Mouse (Mus musculus) liver, embryonic 11.5 days (tissue): Measurements from ENCODE around the gene Hoxc11. TPM values are rescaled to one million over a fixed set of nuclear protein-coding genes. Genes with fewer than 3 reads are reported as not detected.

Source experiments
- ATAC-seq: fragments of 200-750 bp; cut with Nextera tagmentation; replicated peaks from 2 replicates; pipeline ENCODE4 v1.8.0; 2017; ENCODE audit warnings: moderate number of reproducible peaks, mild to moderate bottlenecking, moderate TSS enrichment, moderate library complexity; ENCODE audit not compliant: low FRiP score
- DNase-seq: peaks from one replicate; pipeline ENCODE4 v3.0.0-alpha.2; 2017; ENCODE audit warnings: low spot score
- H3K27ac ChIP-seq: fragments of 300-500 bp; sonication (generic); 2 replicates; pipeline ENCODE4 v1.5.1; 2014; ENCODE audit warnings: mild to moderate bottlenecking, low read depth, low read length, control low read depth
- H3K27me3 ChIP-seq: fragments of 300-500 bp; sonication (generic); replicated peaks from 2 replicates; pipeline ENCODE4 v1.6.1; 2014; ENCODE audit warnings: low read length, mixed read lengths; ENCODE audit not compliant: control insufficient read depth, insufficient read depth
- H3K36me3 ChIP-seq: fragments of 300-500 bp; sonication (generic); 2 replicates; pipeline ENCODE4 v1.6.1; 2014; ENCODE audit warnings: mild to moderate bottlenecking, low read length, moderate library complexity, mixed read lengths; ENCODE audit not compliant: control insufficient read depth, insufficient read depth
- H3K4me1 ChIP-seq: fragments of 300-500 bp; sonication (generic); replicated peaks from 2 replicates; pipeline ENCODE4 v1.6.1; 2014; ENCODE audit warnings: low read length, mixed read lengths; ENCODE audit not compliant: control insufficient read depth, insufficient read depth
- H3K4me2 ChIP-seq: fragments of 300-500 bp; sonication (generic); 2 replicates; pipeline ENCODE4 v1.6.1; 2014; ENCODE audit warnings: mild to moderate bottlenecking, control low read depth, moderate library complexity
- H3K4me3 ChIP-seq: fragments of 300-500 bp; sonication (generic); 2 replicates; pipeline ENCODE4 v1.5.1; 2014; ENCODE audit warnings: low read depth, low read length, control low read depth
- H3K9ac ChIP-seq: fragments of 300-500 bp; sonication (generic); 2 replicates; pipeline ENCODE4 v1.6.1; 2014; ENCODE audit warnings: low read depth, low read length, control low read depth
- H3K9me3 ChIP-seq: fragments of 300-500 bp; sonication (generic); 2 replicates; pipeline ENCODE4 v1.6.1; 2016; ENCODE audit warnings: low read length, inconsistent platforms, mixed read lengths; ENCODE audit not compliant: control insufficient read depth
- WGBS: fragments of 180-500 bp; shearing (Covaris S2); extraction: QIAGEN DNeasy Blood & Tissue Kit; methylation state at CpG from one replicate; pipeline ENCODE4 v1.1.7; 2014; 5-methylcytosine and 5-hydroxymethylcytosine counted together
- polyA plus RNA-seq: library from polyadenylated mRNA; unstranded; fragments of >200 nt; fragmentation: Nextera tagmentation; extraction: Ambion mirVana; gene quantifications from 2 replicates; pipeline ENCODE4 v1.2.1, GENCODE M21; 2014

Hoxc11 gene
- not detected in 2 replicates for polyA plus RNA-seq

- no peaks in the 10 kb centered on the region for H3K4me1 ChIP-seq
- no peak for DNase-seq
- H3K9ac ChIP-seq, result no peak within 1 kb of the TSS
- no peak for ATAC-seq
- H3K36me3 ChIP-seq, result no peaks in the 10 kb centered on the region
- H3K27me3 ChIP-seq, result peaks cover 99% of the 10 kb centered on the region
- H3K4me3 ChIP-seq, result no peak within 1 kb of the TSS
- no peak within 1 kb of the TSS for H3K4me2 ChIP-seq
- no peak within 1 kb of the TSS for H3K27ac ChIP-seq
- H3K9me3 ChIP-seq, result no peaks in the 10 kb centered on the region
- 2% methylated on average over 57 of the region's 57 CpGs for WGBS
Measured at GRCm38 (mm10) chr15:102954192-102955006, at the start of gene Hoxc11. TSS of gene Hoxc11 (plus strand) at chr15:102954427.

GRCm38 (mm10) chr15:102904946-102905345, 49.3 kb upstream of the Hoxc11 start:
- ATAC-seq (no peak), DNase-seq (no peak)
- H3K4me3 ChIP-seq, result no peak overlapping the region
- H3K4me2 ChIP-seq, result no peak overlapping the region
- no peaks in the 10 kb centered on the region for H3K9me3 ChIP-seq
- H3K36me3 ChIP-seq, result no peaks in the 10 kb centered on the region
- H3K9ac ChIP-seq, result no peak overlapping the region
- WGBS, result 31% methylated on average over 1 of the region's 1 CpGs
- H3K27ac ChIP-seq, result no peak overlapping the region
- H3K27me3 ChIP-seq, result peaks cover 61% of the 10 kb centered on the region
- no peaks in the 10 kb centered on the region for H3K4me1 ChIP-seq

GRCm38 (mm10) chr15:102909536-102909935, 44.7 kb upstream of the Hoxc11 start:
- ATAC-seq, result no peak
- no peak for DNase-seq
- Histone ChIP-seq H3K9me3 (no peaks in the 10 kb centered on the region), H3K4me1 (no peaks in the 10 kb centered on the region), H3K36me3 (no peaks in the 10 kb centered on the region), H3K27me3 (peaks cover 89% of the 10 kb centered on the region), H3K9ac (no peak overlapping the region), H3K4me3 (no peak overlapping the region), H3K27ac (no peak overlapping the region), H3K4me2 (no peak overlapping the region)
- WGBS, result 1% methylated on average over 4 of the region's 4 CpGs

- 2% methylated on average over 18 of the region's 18 CpGs for WGBS
- no peak for ATAC-seq
- no peaks in the 10 kb centered on the region for H3K4me1 ChIP-seq
Measured at GRCm38 (mm10) chr15:102910038-102910437, 44.2 kb upstream of the Hoxc11 start.

GRCm38 (mm10) chr15:102910496-102911095, 43.6 kb upstream of the Hoxc11 start:
- 4% methylated on average over 22 of the region's 22 CpGs for WGBS
- DNase-seq, result no peak
- Histone ChIP-seq H3K4me3 (no peak overlapping the region), H3K4me1 (no peaks in the 10 kb centered on the region), H3K36me3 (no peaks in the 10 kb centered on the region), H3K27ac (no peak overlapping the region), H3K4me2 (no peak overlapping the region), H3K9ac (no peak overlapping the region), H3K9me3 (no peaks in the 10 kb centered on the region), H3K27me3 (peaks cover 87% of the 10 kb centered on the region)
- ATAC-seq, result no peak

More at GRCm38 (mm10) chr15:102910038-102910437, 44.2 kb upstream of the Hoxc11 start:
- Histone ChIP-seq H3K4me3 (no peak overlapping the region), H3K27me3 (peaks cover 90% of the 10 kb centered on the region), H3K4me2 (no peak overlapping the region), H3K36me3 (no peaks in the 10 kb centered on the region), H3K9ac (no peak overlapping the region), H3K9me3 (no peaks in the 10 kb centered on the region), H3K27ac (no peak overlapping the region)
- no peak for DNase-seq

GRCm38 (mm10) chr15:102913038-102913585, 41.1 kb upstream of the Hoxc11 start:
- Histone ChIP-seq H3K4me1 (no peaks in the 10 kb centered on the region), H3K4me3 (no peak overlapping the region), H3K36me3 (no peaks in the 10 kb centered on the region), H3K9ac (no peak overlapping the region), H3K4me2 (no peak overlapping the region), H3K27me3 (peaks cover 90% of the 10 kb centered on the region), H3K9me3 (no peaks in the 10 kb centered on the region), H3K27ac (no peak overlapping the region)
- ATAC-seq (no peak), DNase-seq (no peak)
- WGBS, result 3% methylated on average over 19 of the region's 19 CpGs

- no peak overlapping the region for H3K4me2 ChIP-seq
- H3K36me3 ChIP-seq, result no peaks in the 10 kb centered on the region
- WGBS, result 3% methylated on average over 20 of the region's 20 CpGs
- H3K4me3 ChIP-seq, result no peak overlapping the region
- H3K27me3 ChIP-seq, result peaks cover 93% of the 10 kb centered on the region
- DNase-seq (no peak), ATAC-seq (no peak)
- H3K9me3 ChIP-seq, result no peaks in the 10 kb centered on the region
- H3K27ac ChIP-seq, result no peak overlapping the region
- no peak overlapping the region for H3K9ac ChIP-seq
- no peaks in the 10 kb centered on the region for H3K4me1 ChIP-seq
Measured at GRCm38 (mm10) chr15:102917972-102918572, 36.2 kb upstream of the Hoxc11 start.

- H3K9ac ChIP-seq, result no peak overlapping the region
- H3K4me3 ChIP-seq, result no peak overlapping the region
- no peaks in the 10 kb centered on the region for H3K4me1 ChIP-seq
- WGBS, result 6% methylated on average over 7 of the region's 7 CpGs
- H3K9me3 ChIP-seq, result no peaks in the 10 kb centered on the region
- H3K27ac ChIP-seq, result no peak overlapping the region
- H3K36me3 ChIP-seq, result no peaks in the 10 kb centered on the region
- ATAC-seq (no peak), DNase-seq (no peak)
- no peak overlapping the region for H3K4me2 ChIP-seq
- H3K27me3 ChIP-seq, result peaks cover 94% of the 10 kb centered on the region
Measured at GRCm38 (mm10) chr15:102918611-102919265, 35.5 kb upstream of the Hoxc11 start.
